Mouse (Mus musculus) small intestine, adult 2 months (tissue): Measurements from ENCODE around the gene Ints1.

Experiments used
- CTCF ChIP-seq: fragments of 200-500 bp; IDR thresholded peaks from 2 replicates; pipeline ENCODE4 v1.5.1; 2012; ENCODE audit warnings: low read depth, mild to moderate bottlenecking, control low read depth, inconsistent platforms, low read length, moderate library complexity, mixed read lengths; ENCODE audit not compliant: insufficient replicate concordance, insufficient read length; ENCODE audit errors: extremely low read depth
- POLR2A ChIP-seq: fragments of 200-500 bp; IDR thresholded peaks from 2 replicates; pipeline ENCODE4 v1.6.1; 2012; ENCODE audit warnings: low read depth, mild to moderate bottlenecking, control low read depth, inconsistent platforms, low read length, moderate library complexity

DNA sequence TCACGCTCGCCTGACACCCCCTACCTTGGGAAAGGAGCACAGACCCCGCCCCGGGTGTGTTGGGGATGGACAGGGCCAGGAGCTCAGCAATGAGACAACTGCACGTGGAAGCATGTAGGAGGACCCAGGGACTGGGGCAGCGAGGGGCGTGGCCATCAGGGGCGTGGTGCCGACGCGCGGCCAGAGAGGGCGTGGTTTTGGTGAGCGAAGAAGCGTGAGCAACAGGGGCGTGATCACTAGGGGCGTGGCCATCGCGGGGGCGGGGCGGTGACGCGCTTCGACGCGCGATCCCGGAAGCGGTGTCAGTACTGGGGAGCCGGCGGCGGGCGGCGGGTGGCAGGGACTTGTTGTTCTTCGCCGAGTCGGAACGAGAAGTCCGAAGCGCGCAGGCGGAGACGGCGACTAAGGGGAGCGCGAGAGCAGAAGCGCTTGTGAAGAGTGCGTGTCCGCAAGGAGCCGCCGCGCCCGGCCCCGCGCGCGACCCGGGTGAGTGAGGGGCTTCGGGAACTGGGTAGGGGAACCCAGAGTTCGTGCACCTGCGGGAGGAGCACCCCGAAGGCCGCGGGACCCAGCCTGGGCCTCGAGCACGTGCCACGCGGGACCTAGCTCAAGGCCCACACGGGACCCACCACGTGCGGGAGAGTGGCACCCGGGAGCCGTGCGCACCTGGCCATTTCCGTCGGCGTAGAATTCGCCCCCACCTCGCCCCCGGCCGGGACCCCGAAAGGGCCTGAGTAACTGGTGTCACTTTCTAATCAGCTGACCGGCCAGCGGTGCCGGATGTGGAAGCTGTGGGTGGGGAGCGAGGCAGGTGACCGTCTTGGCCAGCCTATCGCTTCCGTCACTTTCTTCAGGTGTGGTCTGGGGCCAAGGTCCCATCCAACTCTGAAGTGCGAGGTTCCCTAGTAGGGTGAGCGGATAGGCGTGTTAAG, 16.0 kb upstream of the Ints1 start, which contains the start of gene Mafk:
- TF ChIP-seq CTCF: no peak
- peak; percentile 95 for TF ChIP-seq POLR2A
